Mouse (Mus musculus) heart, adult 2 months (tissue): ENCODE data around the gene Vps13d.

ENCODE experiments used
- CTCF ChIP-seq: fragments of 200-600 bp; IDR thresholded peaks from 2 replicates; pipeline ENCODE4 v1.8.1; 2022; ENCODE audit warnings: antibody characterized with exemption, mild to moderate bottlenecking, moderate library complexity
- EP300 ChIP-seq: fragments of 200-500 bp; IDR thresholded peaks from 2 replicates; pipeline ENCODE4 v1.6.1; 2011; ENCODE audit warnings: low read depth, low read length, control low read depth; ENCODE audit not compliant: insufficient read depth
- POLR2A ChIP-seq: fragments of 200-500 bp; IDR thresholded peaks from 2 replicates; pipeline ENCODE4 v1.6.1; 2011; ENCODE audit warnings: mild to moderate bottlenecking, low read depth, low read length, control low read depth; ENCODE audit not compliant: insufficient read depth

DNA sequence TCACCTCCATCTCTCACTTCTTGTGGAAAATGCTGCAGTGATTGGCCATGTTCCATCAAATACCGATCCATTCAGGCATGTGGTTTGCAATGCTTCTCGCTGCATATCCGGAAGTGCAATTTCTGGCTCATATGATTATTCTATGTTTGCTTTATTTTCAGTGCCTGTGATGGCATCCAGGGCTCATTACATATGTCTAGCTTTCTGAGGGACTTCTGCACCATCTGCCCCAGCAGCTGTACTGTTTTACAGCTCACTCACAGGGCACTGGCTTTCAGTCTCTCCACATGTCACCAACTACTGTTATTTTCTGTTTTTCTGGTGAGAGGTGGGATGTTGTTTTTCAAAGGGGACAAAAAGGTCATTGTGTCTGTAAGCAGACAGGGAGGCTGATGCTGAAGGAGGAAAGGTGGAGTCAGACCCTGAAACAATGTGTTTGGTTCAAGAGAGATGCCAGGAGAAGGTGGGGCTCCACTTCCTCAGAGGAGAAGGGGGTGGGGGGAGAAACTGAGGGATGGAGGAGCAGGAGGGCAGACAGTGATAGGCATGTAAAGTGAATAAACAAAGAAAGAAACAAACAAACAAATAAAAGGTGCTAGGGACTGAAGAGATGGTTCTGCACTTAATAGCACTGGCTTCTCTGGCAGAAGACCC, 13.0 kb upstream of the Vps13d start:
- TF ChIP-seq POLR2A (no peak), CTCF (no peak), EP300 (no peak)
